Mouse (Mus musculus): ENCODE data around the gene Atxn10. TPM values are rescaled to one million over a fixed set of nuclear protein-coding genes. Genes with fewer than 3 reads are reported as not detected.

Gene Atxn10
- total RNA-seq, 2 experiments from 2014 or later, result 29.3 to 32.6 TPM

GRCm38 (mm10) chr15:85464823-85465565, 128.9 kb downstream of the Atxn10 start:
- no peak for DNase-seq (ENCODE audit: low spot score)

- no peak for DNase-seq (ENCODE audit: low spot score)
Observed at GRCm38 (mm10) chr15:85466456-85467067, 130.5 kb downstream of the Atxn10 start.

- no peak for DNase-seq (ENCODE audit: low spot score)
Observed at GRCm38 (mm10) chr15:85469401-85469800, 133.4 kb downstream of the Atxn10 start.

- no peak for DNase-seq (ENCODE audit: low spot score)
Observed at GRCm38 (mm10) chr15:85474697-85475096, 138.7 kb downstream of the Atxn10 start.

- DNase-seq (ENCODE audit: low spot score), result peak; percentile 59
Observed at GRCm38 (mm10) chr15:85477584-85477983, 141.5 kb downstream of the Atxn10 start.

- no peak for DNase-seq (ENCODE audit: low spot score)
Observed at GRCm38 (mm10) chr15:85479365-85479764, 143.3 kb downstream of the Atxn10 start.

GRCm38 (mm10) chr15:85479919-85480318, 143.9 kb downstream of the Atxn10 start:
- no peak for DNase-seq (ENCODE audit: low spot score)

GRCm38 (mm10) chr15:85480630-85481029, 144.6 kb downstream of the Atxn10 start:
- no peak for DNase-seq (ENCODE audit: low spot score)

- DNase-seq (ENCODE audit: low spot score), result no peak
Observed at GRCm38 (mm10) chr15:85488900-85489299, 152.9 kb downstream of the Atxn10 start.

GRCm38 (mm10) chr15:85489751-85490150, 153.7 kb downstream of the Atxn10 start:
- no peak for DNase-seq (ENCODE audit: low spot score)

GRCm38 (mm10) chr15:85494163-85494621, 158.1 kb downstream of the Atxn10 start:
- no peak for DNase-seq (ENCODE audit: low spot score)

GRCm38 (mm10) chr15:85497548-85497947, 161.5 kb downstream of the Atxn10 start:
- no peak for DNase-seq (ENCODE audit: low spot score)

- DNase-seq (ENCODE audit: low spot score), result no peak
Observed at GRCm38 (mm10) chr15:85497981-85498475, 162.0 kb downstream of the Atxn10 start.

GRCm38 (mm10) chr15:85500267-85500666, 164.2 kb downstream of the Atxn10 start:
- peak; percentile 16 for DNase-seq (ENCODE audit: low spot score)

- no peak for DNase-seq (ENCODE audit: low spot score)
Observed at GRCm38 (mm10) chr15:85503127-85503526, 167.1 kb downstream of the Atxn10 start, which contains the start of gene 7530416G11Rik. TSS of gene 7530416G11Rik (minus strand) at chr15:85503227.

GRCm38 (mm10) chr15:85505118-85505925, 169.3 kb downstream of the Atxn10 start:
- peak; percentile 71 for DNase-seq (ENCODE audit: low spot score)

- DNase-seq (ENCODE audit: low spot score), result no peak
Observed at GRCm38 (mm10) chr15:85506680-85507079, 170.6 kb downstream of the Atxn10 start.

- DNase-seq (ENCODE audit: low spot score), result no peak
Observed at GRCm38 (mm10) chr15:85507370-85508014, 171.4 kb downstream of the Atxn10 start.
